Mouse (Mus musculus): Measurements from ENCODE around the gene Stpg2. TPM values are rescaled to one million over a fixed set of nuclear protein-coding genes. Genes with fewer than 3 reads are reported as not detected.

The Stpg2 gene
- not detected in 2 replicates for polyA plus RNA-seq (2014; fragmentation: Nextera tagmentation; extraction: Ambion mirVana)

DNA sequence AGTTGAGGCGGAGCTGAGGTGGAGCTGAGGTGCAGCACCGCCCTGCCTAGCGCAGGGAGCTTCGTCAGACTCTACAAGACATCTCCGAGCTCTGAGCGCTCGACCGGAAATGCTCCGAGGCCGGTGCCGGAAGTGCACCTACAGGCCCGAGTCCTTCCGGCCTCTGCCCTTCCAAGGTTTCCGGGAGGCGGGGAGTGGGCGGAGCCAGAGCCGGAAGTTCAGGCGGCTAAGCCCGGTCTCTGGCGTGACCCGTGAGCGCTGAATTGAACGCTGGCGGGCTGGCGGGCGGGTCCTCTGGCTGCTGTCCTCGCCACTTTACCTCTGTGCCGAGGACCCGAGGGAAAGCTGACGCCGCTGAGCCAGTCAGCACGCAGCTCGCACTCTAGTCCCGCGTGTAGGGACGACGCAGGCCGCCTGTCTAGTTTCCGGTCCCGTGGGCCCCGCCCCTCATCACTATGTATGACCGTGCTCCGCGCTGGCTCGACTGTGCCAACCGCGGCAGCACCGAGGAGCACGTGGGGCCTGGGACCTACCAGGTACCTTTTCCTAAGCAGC is at the start of gene Stpg2:
TSS of gene Stpg2 (plus strand) at position 251 of the 555 bp plus-strand sequence.
- ATAC-seq (ENCODE audit: insufficient read depth) (peak; percentile 99), DNase-seq (peak; percentile 96)
- WGBS: 2% methylated on average over 49 of the region's 49 CpGs
- Histone ChIP-seq H3K9ac (peak within 1 kb of the TSS; percentile 64), H3K4me2 (peak within 1 kb of the TSS; percentile 87), H3K36me3 (ENCODE audit: insufficient read depth) (no peaks in the 10 kb centered on the region), H3K9me3 (ENCODE audit: low read depth, low read length) (no peaks in the 10 kb centered on the region), H3K27ac (ENCODE audit: low read depth) (peak within 1 kb of the TSS; percentile 92), H3K27me3 (ENCODE audit: insufficient read depth, low read length) (peaks cover 9% of the 10 kb centered on the region), H3K4me1 (ENCODE audit: insufficient read depth) (no peaks in the 10 kb centered on the region; the same call in 1 of the 2 replicates), H3K4me3 (ENCODE audit: low read depth, low read length) (peak within 1 kb of the TSS; percentile 57)
- 0 out of 2 replicates have a peak, but pooled peaks have one; percentile 24 for TF ChIP-seq CTCF (IDR thresholded peaks at IDR 0.05; ENCODE audit: low read depth)

- no peak for TF ChIP-seq CTCF (IDR thresholded peaks at IDR 0.05; ENCODE audit: low read depth)
- H3K27ac ChIP-seq (ENCODE audit: low read depth): no peak overlapping the region
- no peak overlapping the region for H3K4me3 ChIP-seq (ENCODE audit: low read depth, low read length)
- 9% methylated on average over 2 of the region's 2 CpGs for WGBS
- ATAC-seq (ENCODE audit: insufficient read depth) (peak; percentile 90), DNase-seq (peak; percentile 68)
- H3K4me2 ChIP-seq: no peak overlapping the region
- no peaks in the 10 kb centered on the region for H3K36me3 ChIP-seq (ENCODE audit: insufficient read depth)
- no peaks in the 10 kb centered on the region for H3K27me3 ChIP-seq (ENCODE audit: insufficient read depth, low read length)
- H3K9ac ChIP-seq: no peak overlapping the region
- H3K4me1 ChIP-seq (ENCODE audit: insufficient read depth): no peaks in the 10 kb centered on the region
- no peaks in the 10 kb centered on the region for H3K9me3 ChIP-seq (ENCODE audit: low read depth, low read length)
These were observed 43.3 kb upstream of the Stpg2 start for GRCm38 (mm10) chr3:139162146-139162545.

- Histone ChIP-seq H3K27me3 (ENCODE audit: insufficient read depth, low read length) (no peaks in the 10 kb centered on the region), H3K9ac (no peak overlapping the region), H3K27ac (ENCODE audit: low read depth) (no peak overlapping the region), H3K36me3 (ENCODE audit: insufficient read depth) (no peaks in the 10 kb centered on the region), H3K9me3 (ENCODE audit: low read depth, low read length) (no peaks in the 10 kb centered on the region), H3K4me1 (ENCODE audit: insufficient read depth) (no peaks in the 10 kb centered on the region), H3K4me3 (ENCODE audit: low read depth, low read length) (no peak overlapping the region), H3K4me2 (no peak overlapping the region)
- DNase-seq (peak; percentile 24), ATAC-seq (ENCODE audit: insufficient read depth) (peak; percentile 69; the same call in 1 of the 2 replicates)
- no peak for TF ChIP-seq CTCF (IDR thresholded peaks at IDR 0.05; ENCODE audit: low read depth)
- 67% methylated on average over 4 of the region's 4 CpGs for WGBS
These were observed 42.8 kb upstream of the Stpg2 start for GRCm38 (mm10) chr3:139162658-139163057.

GRCm38 (mm10) chr3:139168510-139169269 is 36.8 kb upstream of the Stpg2 start:
- no peak overlapping the region for H3K9ac ChIP-seq
- H3K4me1 ChIP-seq (ENCODE audit: insufficient read depth): no peaks in the 10 kb centered on the region
- no peak for TF ChIP-seq CTCF (IDR thresholded peaks at IDR 0.05; ENCODE audit: low read depth)
- no peaks in the 10 kb centered on the region for H3K27me3 ChIP-seq (ENCODE audit: insufficient read depth, low read length)
- no peak overlapping the region for H3K27ac ChIP-seq (ENCODE audit: low read depth)
- DNase-seq: no peak
- 56% methylated on average over 4 of the region's 4 CpGs for WGBS
- H3K4me2 ChIP-seq: no peak overlapping the region
- no peak overlapping the region for H3K4me3 ChIP-seq (ENCODE audit: low read depth, low read length)
- no peak for ATAC-seq (ENCODE audit: insufficient read depth)
- H3K36me3 ChIP-seq (ENCODE audit: insufficient read depth): no peaks in the 10 kb centered on the region
- no peaks in the 10 kb centered on the region for H3K9me3 ChIP-seq (ENCODE audit: low read depth, low read length)

DNA sequence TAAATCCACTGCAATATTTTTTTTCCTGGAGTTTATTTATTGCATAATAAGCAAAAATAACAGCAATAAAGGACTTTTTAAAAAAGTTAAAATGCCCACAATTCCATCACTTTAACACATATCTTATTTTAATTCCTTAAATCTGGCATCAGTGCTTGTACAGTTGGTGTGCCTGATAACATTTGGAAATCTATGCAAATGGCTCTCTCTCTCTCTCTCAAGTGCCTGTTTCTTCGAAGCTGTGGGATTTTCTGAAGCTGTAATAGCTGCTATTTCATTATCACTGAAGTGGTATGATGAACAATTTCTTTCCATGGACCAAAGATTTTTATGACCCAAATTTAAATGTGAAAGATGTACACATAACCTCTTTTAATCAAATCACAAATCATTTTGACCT is 35.8 kb upstream of the Stpg2 start:
- 53% methylated on average over 1 of the region's 1 CpGs for WGBS
- Histone ChIP-seq H3K4me2 (no peak overlapping the region), H3K4me3 (ENCODE audit: low read depth, low read length) (no peak overlapping the region), H3K4me1 (ENCODE audit: insufficient read depth) (no peaks in the 10 kb centered on the region), H3K36me3 (ENCODE audit: insufficient read depth) (no peaks in the 10 kb centered on the region), H3K9ac (no peak overlapping the region), H3K27ac (ENCODE audit: low read depth) (no peak overlapping the region), H3K27me3 (ENCODE audit: insufficient read depth, low read length) (no peaks in the 10 kb centered on the region), H3K9me3 (ENCODE audit: low read depth, low read length) (no peaks in the 10 kb centered on the region)
- no peak for DNase-seq
- TF ChIP-seq CTCF (IDR thresholded peaks at IDR 0.05; ENCODE audit: low read depth): no peak
- no peak for ATAC-seq (ENCODE audit: insufficient read depth)

GRCm38 (mm10) chr3:139176936-139177335 is 28.6 kb upstream of the Stpg2 start:
- Histone ChIP-seq H3K4me3 (ENCODE audit: low read depth, low read length) (no peak overlapping the region), H3K27me3 (ENCODE audit: insufficient read depth, low read length) (no peaks in the 10 kb centered on the region), H3K36me3 (ENCODE audit: insufficient read depth) (no peaks in the 10 kb centered on the region), H3K4me1 (ENCODE audit: insufficient read depth) (no peaks in the 10 kb centered on the region), H3K4me2 (no peak overlapping the region), H3K9me3 (ENCODE audit: low read depth, low read length) (no peaks in the 10 kb centered on the region), H3K9ac (no peak overlapping the region), H3K27ac (ENCODE audit: low read depth) (no peak overlapping the region)
- ATAC-seq (ENCODE audit: insufficient read depth) (no peak), DNase-seq (no peak)
- TF ChIP-seq CTCF (IDR thresholded peaks at IDR 0.05; ENCODE audit: low read depth): no peak
- 71% methylated on average over 1 of the region's 1 CpGs for WGBS

DNA sequence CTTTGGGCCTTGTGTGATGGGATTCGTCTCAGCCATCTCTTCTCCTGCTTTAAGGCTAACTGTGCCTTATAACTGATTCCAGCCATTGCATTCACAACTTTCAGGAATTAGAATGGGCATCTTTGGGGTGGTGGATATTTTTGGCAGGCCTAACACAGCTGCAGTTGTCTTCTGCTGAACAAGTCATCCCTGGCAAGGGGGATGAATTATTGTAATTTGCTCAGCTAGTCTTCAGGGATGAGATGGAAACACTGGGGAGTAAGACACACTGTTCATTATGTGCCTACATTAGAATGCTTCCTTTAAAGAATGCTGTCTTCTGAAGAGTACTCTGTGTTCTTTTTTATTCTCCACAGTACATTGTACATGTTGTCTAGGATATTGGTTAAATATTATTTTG is 14.0 kb upstream of the Stpg2 start:
- no peak overlapping the region for H3K4me2 ChIP-seq
- TF ChIP-seq CTCF (IDR thresholded peaks at IDR 0.05; ENCODE audit: low read depth): no peak
- H3K27me3 ChIP-seq (ENCODE audit: insufficient read depth, low read length): no peaks in the 10 kb centered on the region
- no peak overlapping the region for H3K4me3 ChIP-seq (ENCODE audit: low read depth, low read length)
- H3K36me3 ChIP-seq (ENCODE audit: insufficient read depth): no peaks in the 10 kb centered on the region
- WGBS: 59% methylated on average over 1 of the region's 1 CpGs
- no peaks in the 10 kb centered on the region for H3K9me3 ChIP-seq (ENCODE audit: low read depth, low read length)
- DNase-seq (no peak), ATAC-seq (ENCODE audit: insufficient read depth) (no peak)
- H3K9ac ChIP-seq: no peak overlapping the region
- no peak overlapping the region for H3K27ac ChIP-seq (ENCODE audit: low read depth)
- no peaks in the 10 kb centered on the region for H3K4me1 ChIP-seq (ENCODE audit: insufficient read depth)
